Mouse (Mus musculus) layer of hippocampus, postnatal 10 days (tissue): ENCODE measurements at regions not wholly inside any gene's neighbourhood (a gene's known extent, or its start where the extent isn't known, plus 50 kb on each side); places are given as distances from the start of the nearest gene placed in this dataset.

ENCODE experiments used
- DNase-seq, 2 experiments: peaks; one replicate each; pipeline ENCODE4 v3.0.0; 2021; ENCODE audit warnings: low spot score in 2 of 2

DNA sequence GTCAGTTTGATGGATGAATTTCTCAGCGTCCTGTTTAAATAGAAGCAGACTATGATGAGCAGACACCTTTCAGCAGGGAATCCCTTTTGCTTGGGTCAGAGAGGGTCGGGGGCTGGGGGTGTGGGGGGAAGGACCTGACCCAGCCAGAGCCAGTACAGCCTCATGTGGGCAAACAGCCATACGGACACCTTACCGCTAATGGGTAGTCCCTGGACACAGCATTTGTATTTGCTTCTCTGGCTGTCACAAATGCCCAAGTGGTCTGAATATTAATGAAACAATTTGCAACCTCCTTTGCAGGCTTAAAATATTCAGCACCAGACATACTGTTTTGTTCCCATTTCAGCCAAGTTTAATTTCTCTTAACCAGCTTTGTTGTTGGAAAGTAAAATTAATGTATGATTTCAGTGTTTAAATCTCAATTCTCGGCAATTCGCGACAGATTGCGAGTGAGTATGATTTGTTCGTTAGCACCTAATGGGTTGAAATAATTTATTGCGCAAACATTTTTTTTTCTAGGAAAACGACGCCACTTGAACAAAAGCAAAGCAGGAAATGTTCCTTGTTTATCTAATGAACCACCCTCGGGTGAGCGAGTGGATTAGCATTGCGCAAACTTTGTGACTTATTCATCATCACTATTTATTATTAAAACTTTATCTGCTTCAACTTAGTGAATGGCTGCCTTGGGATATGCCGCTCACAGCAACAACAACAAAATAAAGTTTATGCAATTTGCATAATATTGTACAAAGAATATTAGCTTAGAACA is 166.2 kb downstream of the Cdh26 start:
- no peak for DNase-seq

GRCm38 (mm10) chr2:178597084-178597470 is 166.7 kb downstream of the Cdh26 start:
- no peak for DNase-seq

DNA sequence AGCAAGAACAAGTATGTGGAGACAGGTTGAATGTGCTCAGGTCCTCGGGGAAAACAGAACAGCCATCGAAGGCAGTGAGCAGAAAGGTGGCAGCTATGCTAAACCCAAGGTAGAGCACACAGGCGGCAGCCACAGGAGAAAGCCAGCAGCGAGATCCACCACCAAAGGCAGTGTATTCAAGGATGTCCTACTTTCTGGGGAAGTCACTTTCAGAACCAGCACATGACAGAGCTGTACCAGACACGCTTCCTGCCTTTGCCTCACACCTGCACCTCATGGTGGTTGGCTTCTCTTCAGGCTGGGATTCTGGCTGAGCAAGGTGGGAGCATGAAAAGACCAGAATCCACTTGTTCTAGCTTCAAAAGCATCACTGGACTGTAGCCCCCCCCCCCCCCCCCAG is 168.0 kb downstream of the Cdh26 start:
- DNase-seq = no peak

- no peak for DNase-seq
These were observed 168.5 kb downstream of the Cdh26 start for GRCm38 (mm10) chr2:178598836-178599235.

- DNase-seq = no peak
These were observed 173.1 kb downstream of the Cdh26 start for GRCm38 (mm10) chr2:178603443-178603842.

GRCm38 (mm10) chr2:178606733-178607132 is 176.4 kb downstream of the Cdh26 start:
- peak; percentile 49 to 52 for DNase-seq

DNA sequence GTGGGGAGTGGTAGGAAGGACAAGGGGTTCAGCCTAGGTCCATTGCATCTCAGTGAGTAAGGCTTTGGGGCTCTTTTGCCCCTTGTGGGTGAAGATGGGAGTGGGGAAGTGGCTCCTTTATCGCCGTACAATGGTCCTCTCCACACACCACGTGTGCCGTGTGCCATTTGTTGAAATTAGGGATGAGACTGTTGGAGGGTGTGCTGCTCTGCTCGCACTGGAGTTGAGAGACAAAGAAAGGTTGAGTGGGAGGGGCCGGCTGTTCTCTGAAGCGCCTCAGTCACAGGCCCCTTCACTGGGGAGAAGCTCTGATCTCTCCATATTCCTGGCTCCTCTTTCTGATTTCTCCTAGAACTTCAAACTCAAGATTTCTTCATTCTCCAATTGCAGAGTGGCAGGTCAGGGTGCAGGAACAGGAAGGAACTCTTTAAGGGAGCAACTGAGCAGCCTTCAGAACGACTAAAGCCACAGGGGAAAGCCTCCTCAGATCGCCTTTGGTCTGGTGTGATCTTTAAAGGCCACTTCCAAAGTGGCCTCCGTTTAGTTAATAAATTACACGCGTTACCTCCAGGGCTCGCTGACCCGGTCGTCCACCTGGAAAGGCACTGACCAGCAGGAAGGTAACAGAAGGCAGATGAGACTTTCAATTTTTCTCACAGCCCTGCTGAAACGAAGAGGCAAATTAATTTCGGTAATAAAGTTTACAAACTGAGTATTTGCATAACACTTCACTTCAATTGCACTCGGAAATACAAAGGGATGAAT is 180.1 kb downstream of the Cdh26 start:
- DNase-seq = no peak

- DNase-seq = no peak
These were observed 184.4 kb downstream of the Cdh26 start for GRCm38 (mm10) chr2:178614761-178615160.

DNA sequence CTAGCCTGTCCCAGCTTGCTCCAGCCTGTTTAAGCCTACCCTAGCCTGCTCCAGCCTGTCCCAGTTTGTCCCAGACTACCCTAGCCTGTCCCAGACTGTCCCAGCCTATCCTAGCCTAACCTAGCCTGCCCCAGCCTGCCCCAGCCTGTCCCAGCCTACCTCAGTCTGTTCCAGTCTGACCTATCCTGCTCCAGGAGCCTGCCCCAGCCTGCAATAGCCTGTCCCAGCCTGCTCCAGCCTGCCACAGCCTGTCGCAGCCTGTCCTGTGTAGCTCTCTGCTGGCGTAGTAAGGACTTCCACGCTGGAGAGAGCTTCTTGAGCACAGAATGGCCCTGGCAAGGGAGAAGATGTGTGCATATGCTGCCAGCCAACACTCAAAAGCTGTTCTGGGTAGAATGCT is 192.5 kb downstream of the Cdh26 start:
- DNase-seq = peak in 1 of 2 experiments; percentile 32

DNA sequence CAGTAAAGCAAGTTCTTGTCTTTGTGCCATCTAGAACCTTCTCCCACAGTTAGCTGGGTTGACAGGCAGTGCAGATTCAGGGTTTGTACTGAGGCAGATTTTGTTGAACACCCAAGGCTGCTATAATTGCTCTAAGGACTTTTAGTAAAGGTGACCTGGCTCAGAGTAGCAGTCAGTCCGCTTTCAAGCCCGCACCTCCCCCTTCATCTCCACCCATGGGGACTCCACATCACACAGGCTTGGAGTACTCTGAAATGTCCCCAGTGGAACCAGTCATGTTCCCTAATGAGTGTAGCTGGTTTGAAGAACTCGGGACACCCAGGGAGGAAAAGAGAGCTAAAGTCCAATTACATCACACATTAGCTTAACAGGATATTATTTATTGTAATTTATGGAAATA is 194.1 kb downstream of the Cdh26 start:
- no peak for DNase-seq

GRCm38 (mm10) chr2:178624907-178625306 is 194.6 kb downstream of the Cdh26 start:
- DNase-seq = no peak

DNA sequence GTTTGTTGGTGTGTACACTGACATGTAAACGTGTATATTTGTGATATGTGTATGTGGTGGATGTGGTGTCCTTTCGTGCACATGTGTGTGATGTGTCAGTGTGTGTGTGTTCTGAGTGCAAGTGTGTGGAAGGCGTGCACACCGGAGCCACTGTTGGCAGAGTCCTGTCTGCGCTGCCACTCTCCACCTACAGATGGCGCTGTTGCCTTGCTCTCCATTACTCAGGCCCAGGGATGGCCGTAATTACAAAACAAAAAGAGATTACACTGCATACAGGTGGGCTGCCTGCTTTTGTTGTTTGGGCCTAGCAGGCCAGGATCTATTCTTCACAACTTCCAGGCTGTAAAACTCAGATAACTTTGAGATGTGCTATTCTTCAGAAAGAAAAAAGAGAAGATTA is 199.4 kb downstream of the Cdh26 start:
- peak; percentile 81 to 82 for DNase-seq

GRCm38 (mm10) chr2:178630511-178630910 is 200.2 kb downstream of the Cdh26 start:
- DNase-seq = no peak

- DNase-seq = no peak
These were observed 201.0 kb downstream of the Cdh26 start for GRCm38 (mm10) chr2:178631336-178631735.

- DNase-seq = no peak
These were observed 201.6 kb downstream of the Cdh26 start for GRCm38 (mm10) chr2:178631966-178632365.

- DNase-seq = no peak
These were observed 202.7 kb downstream of the Cdh26 start for GRCm38 (mm10) chr2:178632831-178633585.

- no peak for DNase-seq
These were observed 203.8 kb downstream of the Cdh26 start for GRCm38 (mm10) chr2:178634116-178634515.

- DNase-seq = no peak
These were observed 205.4 kb downstream of the Cdh26 start for GRCm38 (mm10) chr2:178635685-178636084.

GRCm38 (mm10) chr2:178636901-178637300 is 206.6 kb downstream of the Cdh26 start:
- no peak for DNase-seq

DNA sequence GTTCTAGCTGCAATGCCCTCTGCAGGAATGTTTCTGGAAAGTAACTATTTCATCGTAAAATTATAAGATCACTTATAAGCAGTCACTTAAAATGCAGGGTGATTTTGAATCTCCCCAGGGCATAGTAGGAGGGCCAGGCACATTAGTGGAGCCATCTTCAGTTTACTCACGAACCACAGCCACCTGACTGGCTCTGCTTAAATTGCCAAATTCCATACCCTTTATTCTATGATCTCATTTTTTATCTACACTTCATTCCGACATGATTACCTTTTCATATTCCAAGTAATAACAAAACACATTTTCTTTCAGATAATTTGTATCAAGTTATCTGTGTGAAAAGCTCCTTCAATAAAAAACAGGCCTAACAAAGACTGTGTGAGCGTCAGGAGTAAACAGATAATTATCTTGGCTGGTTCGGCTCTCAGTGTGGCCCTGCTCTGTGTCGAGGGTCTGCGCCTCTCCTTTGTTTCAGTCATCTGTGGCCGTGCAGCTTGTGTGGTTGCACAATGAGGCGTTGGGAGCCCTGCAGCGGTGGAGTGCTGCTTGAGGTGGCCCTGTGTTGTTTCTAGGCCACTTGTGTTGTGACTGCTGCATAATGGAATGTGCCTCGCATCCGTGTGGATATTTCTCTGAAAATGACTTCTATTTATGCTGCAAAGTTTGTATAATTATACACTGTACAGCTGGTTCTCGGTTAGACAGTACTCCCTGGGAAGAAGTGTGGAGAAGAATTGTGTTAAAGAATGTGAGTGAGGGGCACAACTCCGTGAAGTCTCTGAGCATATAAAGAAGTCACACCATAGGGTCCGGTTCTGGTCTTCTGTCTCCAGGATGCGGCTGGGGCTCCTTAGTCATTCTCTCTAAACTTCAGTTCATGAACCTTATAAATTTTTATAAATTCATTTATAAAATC is 212.1 kb downstream of the Cdh26 start:
- no peak for DNase-seq

DNA sequence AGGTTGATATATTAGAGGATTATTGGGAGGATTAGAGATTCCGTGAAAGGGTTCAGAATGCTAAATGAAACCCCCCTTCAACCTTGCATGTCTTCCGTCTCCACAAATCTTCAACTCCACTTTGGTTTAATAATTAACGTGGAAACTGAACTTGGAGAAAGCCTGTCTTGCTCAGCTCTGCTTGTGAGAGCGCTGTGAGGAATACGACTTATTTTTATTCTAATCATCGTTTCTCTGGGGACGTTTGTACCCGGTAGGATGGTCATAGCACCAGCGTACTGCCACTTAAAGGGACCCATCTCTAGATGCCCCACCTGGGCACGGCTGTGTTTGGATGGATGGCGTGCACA is 212.7 kb downstream of the Cdh26 start:
- DNase-seq = no peak
